Mouse (Mus musculus) thymus, adult 2 months (tissue): ENCODE data around the gene Irf2bp1.

ENCODE experiments used
- CTCF ChIP-seq: fragments of 200-500 bp; IDR thresholded peaks from 2 replicates; pipeline ENCODE4 v1.5.1; 2012; ENCODE audit warnings: mild to moderate bottlenecking, control low read depth, low read length, moderate library complexity, borderline replicate concordance; ENCODE audit not compliant: control insufficient read depth, poor library complexity, insufficient read depth; ENCODE audit errors: extremely low read depth
- POLR2A ChIP-seq: fragments of 200-500 bp; IDR thresholded peaks from 2 replicates; pipeline ENCODE4 v1.6.1; 2012; ENCODE audit warnings: mild to moderate bottlenecking, low read length, control low read depth, moderate library complexity; ENCODE audit not compliant: control insufficient read depth, poor library complexity, insufficient read depth; ENCODE audit errors: extremely low read depth

DNA sequence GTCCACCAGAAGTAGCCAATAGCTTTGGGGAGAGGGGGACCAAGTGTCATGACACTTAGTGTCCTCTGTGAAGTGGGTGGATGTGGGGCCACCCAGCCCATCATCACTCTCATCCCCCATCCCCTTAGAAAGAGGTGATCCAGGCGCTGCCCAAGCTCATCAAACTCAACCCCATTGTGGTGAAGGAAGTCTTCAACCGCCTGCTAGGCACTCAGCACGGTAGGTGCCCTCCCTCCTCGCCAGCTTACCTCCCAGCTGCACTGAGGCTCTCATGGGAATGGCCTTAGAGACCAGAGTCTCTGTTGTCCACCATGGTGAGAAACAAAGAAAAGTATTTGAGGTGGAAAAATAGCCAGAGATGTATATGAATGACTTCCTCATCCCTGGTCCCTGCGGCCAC lies 45.4 kb downstream of the Irf2bp1 start:
- TF ChIP-seq CTCF (no peak), POLR2A (no peak)
